32 mouse cellular contexts compared by ENCODE assay signal in genomic region chr2:20748481-20748880, GRCm38 (mm10).
DNase-seq lines count a peak whose midpoint lies in the region; ATAC-seq and TF ChIP-seq lines count a peak whose summit lies in the region.
"Had no signal": no experiment of that assay in that cellular context is flagged by ENCODE, and none has a peak within 500 bp of the region (broad histone marks: within the 10 kb centered on the region; RNA-seq: fewer than 3 reads in every experiment).

No protein-coding gene starts in this region.

- WGBS in kidney, embryonic 15.5 days = 36% methylated on average over 1 of the region's 1 CpGs
- 53% methylated on average over 1 of the region's 1 CpGs for WGBS in kidney, adult 2 months
- WGBS in lung, postnatal 0 days = 38% methylated on average over 1 of the region's 1 CpGs

- H3K4me2 ChIP-seq in kidney, embryonic 15.5 days = no peak overlapping the region
- no peak overlapping the region for H3K4me2 ChIP-seq in lung, postnatal 0 days (replicated peaks; ENCODE audit: low read depth, low read length)
- H3K4me2 ChIP-seq: embryonic facial prominence, embryonic 12.5 days; heart, embryonic 15.5 days; hindbrain, embryonic 13.5 days; limb, embryonic 13.5 days; liver, embryonic 11.5 days; lung, embryonic 15.5 days; midbrain, embryonic 12.5 days; neural tube, embryonic 12.5 days; stomach, embryonic 15.5 days had no signal

- H3K4me1 ChIP-seq in kidney, embryonic 15.5 days = no peaks in the 10 kb centered on the region
- no peaks in the 10 kb centered on the region; the same call in 1 of the 2 replicates for H3K4me1 ChIP-seq in kidney, adult 2 months (ENCODE audit: control insufficient read depth, insufficient read depth, low read length)
- no peaks in the 10 kb centered on the region for H3K4me1 ChIP-seq in lung, postnatal 0 days (ENCODE audit: insufficient read depth, low read depth, low read length)
- H3K4me1 ChIP-seq: embryonic facial prominence, embryonic 12.5 days; forebrain, embryonic 10.5 days; heart, embryonic 10.5 days; heart, embryonic 15.5 days; limb, embryonic 13.5 days; lung, embryonic 15.5 days; midbrain, embryonic 12.5 days; neural tube, embryonic 12.5 days; stomach, embryonic 15.5 days had no signal

- no peak for TF ChIP-seq CTCF in kidney, adult 2 months (conservative IDR thresholded peaks at IDR 0.05; ENCODE audit: insufficient read depth, insufficient read length, low read depth, low read length)
- no peak for TF ChIP-seq CTCF in lung, postnatal 0 days (IDR thresholded peaks at IDR 0.05)

- no peaks in the 10 kb centered on the region for H3K9me3 ChIP-seq in kidney, embryonic 15.5 days (replicated peaks)
- no peaks in the 10 kb centered on the region for H3K9me3 ChIP-seq in lung, postnatal 0 days (ENCODE audit: low read length)
- H3K9me3 ChIP-seq: embryonic facial prominence, embryonic 12.5 days; forebrain, embryonic 10.5 days; heart, embryonic 10.5 days; heart, embryonic 15.5 days; hindbrain, embryonic 13.5 days; limb, embryonic 13.5 days; lung, embryonic 15.5 days; midbrain, embryonic 12.5 days; neural tube, embryonic 12.5 days; stomach, embryonic 15.5 days had no signal

- H3K9ac ChIP-seq in kidney, embryonic 15.5 days = no peak overlapping the region
- H3K9ac ChIP-seq in lung, postnatal 0 days (replicated peaks; ENCODE audit: low read depth) = no peak overlapping the region
- H3K9ac ChIP-seq: embryonic facial prominence, embryonic 12.5 days; forebrain, postnatal 0 days; heart, embryonic 15.5 days; hindbrain, embryonic 13.5 days; limb, embryonic 13.5 days; lung, embryonic 15.5 days; midbrain, embryonic 12.5 days; neural tube, embryonic 12.5 days; stomach, embryonic 15.5 days had no signal

- no peak for TF ChIP-seq EP300 in lung, postnatal 0 days (IDR thresholded peaks at IDR 0.05)

- no peak for DNase-seq in kidney, adult 2 months
- DNase-seq in lung, postnatal 0 days (ENCODE audit: low spot score) = peak; percentile 69
- no peak for DNase-seq in lung, postnatal 4 days
- peak; percentile 69 for DNase-seq in R1 (ENCODE audit: low read depth, low spot score)
- DNase-seq in telencephalon, adult 2 months (ENCODE audit: low read depth, low spot score) = peak; percentile 40
- DNase-seq: adrenal gland, postnatal 14 days; cerebellum, adult 11-12 months; cerebellum, adult 9-11 months; embryo, embryonic 11 days; forebrain, postnatal 0 days; gastrocnemius, postnatal 25 days; heart, adult 11 months; lung, postnatal 36 days; thymus, adult 18-20 months; thymus, postnatal 36 days had no signal

- no peak for TF ChIP-seq POLR2A in kidney, adult 2 months (IDR thresholded peaks at IDR 0.05; ENCODE audit: low read depth, low read length)

- H3K27me3 ChIP-seq in kidney, embryonic 15.5 days = no peaks in the 10 kb centered on the region
- no peaks in the 10 kb centered on the region for H3K27me3 ChIP-seq in kidney, adult 2 months (replicated peaks; ENCODE audit: control insufficient read depth, insufficient read depth, low read length)
- H3K27me3 ChIP-seq in lung, postnatal 0 days (replicated peaks; ENCODE audit: insufficient read depth, low read length) = no peaks in the 10 kb centered on the region
- H3K27me3 ChIP-seq: embryonic facial prominence, embryonic 12.5 days; heart, embryonic 15.5 days; hindbrain, embryonic 13.5 days; limb, embryonic 13.5 days; lung, embryonic 15.5 days; megakaryocyte, embryonic 14.5 days; midbrain, embryonic 12.5 days; neural tube, embryonic 12.5 days; stomach, embryonic 15.5 days had no signal

- ATAC-seq in kidney, embryonic 15.5 days (replicated peaks; ENCODE audit: low FRiP score) = peak; percentile 70
- peak; percentile 63 for ATAC-seq in lung, postnatal 0 days
- no peak for ATAC-seq in activated CD4-positive, CD25-positive, alpha-beta regulatory T cell, adult 4 months
- ATAC-seq: CD4-positive, CD25-positive, alpha-beta regulatory T cell, adult 4 months; forebrain, postnatal 0 days; intestine, embryonic 16.5 days had no signal

- H3K4me3 ChIP-seq in kidney, embryonic 15.5 days (replicated peaks) = no peak overlapping the region
- H3K4me3 ChIP-seq in kidney, adult 2 months (ENCODE audit: insufficient read depth, low read depth, low read length) = no peak overlapping the region
- no peak overlapping the region for H3K4me3 ChIP-seq in lung, postnatal 0 days (ENCODE audit: low read depth, low read length)
- H3K4me3 ChIP-seq: embryonic facial prominence, embryonic 12.5 days; forebrain, embryonic 10.5 days; heart, embryonic 10.5 days; heart, embryonic 15.5 days; hindbrain, embryonic 13.5 days; limb, embryonic 13.5 days; lung, embryonic 15.5 days; megakaryocyte, embryonic 14.5 days; midbrain, embryonic 12.5 days; myocyte; neural tube, embryonic 12.5 days; stomach, embryonic 15.5 days had no signal

- H3K36me3 ChIP-seq in kidney, embryonic 15.5 days = peaks cover 30% of the 10 kb centered on the region
- H3K36me3 ChIP-seq in kidney, adult 2 months (ENCODE audit: control insufficient read depth, insufficient read depth, low read length) = no peaks in the 10 kb centered on the region
- H3K36me3 ChIP-seq in lung, postnatal 0 days (ENCODE audit: insufficient read depth, low read length) = no peaks in the 10 kb centered on the region
- H3K36me3 ChIP-seq: heart, embryonic 15.5 days; hindbrain, embryonic 13.5 days; lung, embryonic 15.5 days; midbrain, embryonic 12.5 days; neural tube, embryonic 12.5 days had no signal

- no peak overlapping the region for H3K27ac ChIP-seq in kidney, embryonic 15.5 days
- no peak overlapping the region for H3K27ac ChIP-seq in kidney, adult 2 months (ENCODE audit: insufficient read depth, low read depth, low read length)
- no peak overlapping the region for H3K27ac ChIP-seq in lung, postnatal 0 days (ENCODE audit: low read length)
- H3K27ac ChIP-seq: embryonic facial prominence, embryonic 12.5 days; forebrain, embryonic 10.5 days; heart, embryonic 10.5 days; heart, embryonic 15.5 days; hindbrain, embryonic 13.5 days; limb, embryonic 13.5 days; lung, embryonic 15.5 days; midbrain, embryonic 12.5 days; neural tube, embryonic 12.5 days; stomach, embryonic 15.5 days had no signal

Comparison
In these comparisons a context has a peak if more than half of its experiments do, and no peak if none do; other contexts are left out.
1. DNase-seq: peak in lung, postnatal 0 days (single experiment), R1 (single experiment) and telencephalon, adult 2 months (single experiment); none in kidney, adult 2 months (single experiment) and lung, postnatal 4 days (0 of 2).